Mouse (Mus musculus) liver (tissue): ENCODE results near the gene Vwa1.
"Not testable (repeated sequence)": the region's sequence is repeated elsewhere in the genome, so short reads cannot be mapped to it uniquely, and the experiment has no call there.

Source experiments
- DNase-seq: peaks from one replicate; pipeline ENCODE4 v3.0.0-alpha.2; 2020; ENCODE audit warnings: mixed read lengths

Vwa1 gene

GRCm38 (mm10) chr4:155774280-155774754, at the start of gene Vwa1:
Vwa1 (minus strand) TSS chr4:155774698.
- peak; percentile 91 for DNase-seq

DNA sequence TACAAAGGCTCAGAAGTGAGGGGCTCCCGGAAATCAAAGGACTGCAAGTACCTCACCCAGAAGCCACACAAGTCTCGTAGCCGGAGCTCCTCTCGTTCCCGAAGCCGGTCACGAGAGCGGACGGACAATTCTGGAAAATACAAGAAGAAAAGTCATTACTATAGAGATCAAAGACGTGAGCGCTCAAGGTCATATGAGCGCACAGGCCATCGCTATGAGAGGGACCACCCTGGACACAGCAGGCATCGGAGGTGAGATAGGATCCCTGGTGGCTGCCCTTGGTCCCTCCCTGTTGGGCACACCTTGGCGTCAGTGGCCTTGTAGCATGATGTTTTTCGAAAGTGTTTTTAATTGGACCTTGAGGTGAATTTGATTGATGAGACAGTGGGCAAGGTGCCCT, 48.9 kb upstream of the Vwa1 start:
- no peak for DNase-seq

DNA sequence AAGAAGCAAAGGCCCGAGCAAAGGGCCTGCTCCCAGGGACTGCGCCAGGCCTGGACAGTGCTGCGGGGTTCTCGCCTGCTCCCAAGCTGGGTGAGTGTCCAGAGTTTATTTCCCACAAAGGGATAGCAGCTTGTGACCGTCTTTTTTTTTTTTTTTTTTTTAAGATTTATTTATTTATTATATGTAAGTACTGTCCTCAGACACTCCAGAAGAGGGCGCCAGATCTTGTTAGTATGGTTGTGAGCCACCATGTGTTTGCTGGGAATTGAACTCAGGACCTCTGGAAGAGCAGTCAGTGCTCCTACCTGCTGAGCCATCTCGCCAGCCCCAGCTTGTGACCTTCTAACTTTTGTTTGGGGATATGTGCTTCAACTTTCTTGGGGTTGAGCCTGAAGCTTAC, 46.5 kb upstream of the Vwa1 start:
- DNase-seq, result peak; percentile 25

DNA sequence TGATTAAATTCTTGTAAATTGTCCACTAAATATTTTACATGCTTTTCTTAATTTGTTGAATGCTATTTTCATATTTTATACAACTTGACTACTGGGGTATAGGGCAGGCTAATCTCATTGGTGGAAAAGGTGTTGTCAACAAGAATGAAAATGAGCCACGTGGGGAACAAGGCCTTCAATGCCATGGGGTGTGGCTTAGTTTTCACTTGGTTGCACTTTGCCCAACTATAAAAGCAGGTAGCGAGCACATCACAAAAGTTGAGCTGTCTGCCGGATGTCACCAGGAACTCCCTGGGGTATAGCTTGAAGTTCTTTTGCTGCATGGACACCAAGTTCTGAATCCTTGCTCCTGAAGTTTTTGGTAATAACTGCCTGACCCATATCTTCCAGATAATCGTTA, 43.0 kb upstream of the Vwa1 start:
- DNase-seq, result no peak

DNA sequence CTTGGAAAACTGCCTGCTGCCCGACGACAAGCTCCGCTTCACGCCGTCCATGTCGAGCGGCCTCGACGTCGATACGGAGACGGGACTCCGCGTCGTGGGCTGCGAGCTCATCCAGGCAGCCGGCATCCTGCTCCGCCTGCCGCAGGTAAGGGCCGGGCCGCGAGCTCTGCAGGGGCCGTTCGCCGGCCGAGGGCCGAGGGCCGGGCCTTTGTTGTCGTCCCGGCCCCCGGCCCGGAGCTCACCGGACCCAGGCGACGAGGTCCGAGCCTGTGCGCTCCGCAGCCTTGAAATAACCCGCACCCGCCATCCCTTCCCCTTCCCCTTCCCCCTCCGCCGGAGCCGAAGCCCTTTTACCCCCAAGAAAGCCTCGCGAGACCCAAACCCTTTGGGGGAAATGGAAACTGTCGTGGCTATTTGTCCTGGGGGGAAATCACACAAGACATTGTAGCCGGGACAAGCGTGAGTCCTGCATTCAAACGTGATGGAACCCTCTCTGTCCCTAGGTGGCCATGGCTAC, 38.2 kb upstream of the Vwa1 start:
- DNase-seq, result peak; percentile 28

- peak; percentile 99 for DNase-seq
Measured at GRCm38 (mm10) chr4:155811929-155812664, 37.6 kb upstream of the Vwa1 start, which contains the start of gene Ccnl2. Ccnl2 (plus strand) TSS chr4:155812489.

- no peak for DNase-seq
Measured at GRCm38 (mm10) chr4:155807841-155808240, 33.3 kb upstream of the Vwa1 start.

GRCm38 (mm10) chr4:155803340-155804041, 29.0 kb upstream of the Vwa1 start:
- DNase-seq, result peak; percentile 95

GRCm38 (mm10) chr4:155802741-155803339, 28.3 kb upstream of the Vwa1 start, which contains the start of gene Mrpl20:
Mrpl20 (plus strand) TSS chr4:155802878.
- peak; percentile 48 for DNase-seq

GRCm38 (mm10) chr4:155802075-155802474, 27.6 kb upstream of the Vwa1 start:
- no peak for DNase-seq

DNA sequence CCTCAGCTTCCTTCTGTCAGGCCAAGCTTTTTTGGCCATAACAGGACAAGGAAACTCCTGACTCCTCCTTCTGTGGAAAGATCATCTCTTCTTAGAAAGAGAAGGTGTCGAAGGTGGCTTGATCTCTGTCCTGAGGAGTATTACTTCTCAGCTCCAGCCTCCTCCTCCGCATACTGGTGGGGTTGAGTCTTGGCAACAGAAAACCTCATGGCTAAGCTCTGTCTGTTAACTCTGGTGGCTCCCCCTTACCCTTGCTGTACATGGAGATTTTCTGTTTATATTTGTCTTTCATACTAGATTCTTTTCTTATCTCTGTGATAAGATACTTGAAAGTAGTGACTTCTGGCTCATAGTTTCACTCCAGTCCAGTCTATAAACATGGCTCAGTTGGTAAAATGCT, 19.2 kb upstream of the Vwa1 start:
- DNase-seq, result no peak

DNA sequence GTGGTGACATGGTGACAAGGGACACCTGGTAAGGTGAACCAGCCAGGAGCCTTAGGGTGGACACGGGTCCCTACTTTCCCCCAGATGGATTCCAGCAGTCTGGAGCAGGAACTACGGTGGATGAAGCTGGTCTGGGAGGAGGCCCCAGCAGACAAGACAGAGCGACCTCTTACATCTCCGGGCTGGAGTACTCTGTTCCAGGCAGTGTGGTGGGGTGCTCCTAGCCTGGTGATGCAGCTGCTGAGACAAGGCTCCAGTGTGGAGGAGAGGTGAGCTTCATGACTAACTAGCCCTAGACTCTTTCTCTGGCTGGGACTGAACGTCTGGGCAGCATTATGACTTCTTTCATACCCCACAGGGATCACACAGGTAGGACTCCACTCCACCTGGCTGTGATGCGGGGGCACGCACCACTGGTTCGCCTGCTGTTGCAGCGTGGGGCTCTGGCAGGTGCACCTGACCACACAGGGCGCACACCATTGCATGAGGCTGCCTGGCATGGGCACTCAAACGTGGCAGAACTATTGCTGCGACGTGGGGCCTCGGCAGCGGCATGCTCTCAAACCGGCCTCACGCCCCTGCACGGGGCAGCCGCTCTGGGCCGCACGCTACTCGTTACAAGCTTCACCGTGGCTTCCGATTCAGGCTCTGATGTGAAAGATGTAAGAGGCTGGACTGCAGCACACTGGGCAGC, 16.9 kb upstream of the Vwa1 start:
- no peak for DNase-seq

DNA sequence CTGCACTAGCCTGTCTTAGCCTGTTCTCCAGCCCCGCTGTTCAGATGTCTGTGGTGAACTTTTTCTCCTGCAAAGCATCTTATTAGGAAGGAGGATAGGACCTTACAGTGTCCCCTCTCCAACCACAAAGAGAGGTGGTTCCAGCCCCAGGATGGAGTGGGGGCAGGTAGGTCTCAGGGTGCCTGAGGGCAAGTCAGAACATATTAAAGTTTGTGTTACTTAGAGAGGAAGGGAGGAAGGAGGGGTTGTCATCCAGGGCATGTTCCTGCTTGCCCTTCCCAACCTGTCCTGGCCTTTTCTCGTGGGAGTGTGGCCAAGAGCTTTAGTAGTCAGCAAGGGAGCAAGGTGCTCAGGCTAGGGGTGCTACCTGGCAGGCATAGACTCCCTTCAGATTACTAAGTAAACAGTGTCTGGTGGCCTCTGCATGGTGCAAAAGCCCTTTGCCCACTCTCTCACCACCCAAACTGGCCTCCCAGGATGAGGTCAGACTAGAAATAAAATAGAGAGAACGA, 16.2 kb upstream of the Vwa1 start:
- DNase-seq, result no peak

- DNase-seq, result no peak
Measured at GRCm38 (mm10) chr4:155790021-155790489, 15.6 kb upstream of the Vwa1 start, which contains the start of gene Ankrd65. Ankrd65 (plus strand) TSS chr4:155790439.

DNA sequence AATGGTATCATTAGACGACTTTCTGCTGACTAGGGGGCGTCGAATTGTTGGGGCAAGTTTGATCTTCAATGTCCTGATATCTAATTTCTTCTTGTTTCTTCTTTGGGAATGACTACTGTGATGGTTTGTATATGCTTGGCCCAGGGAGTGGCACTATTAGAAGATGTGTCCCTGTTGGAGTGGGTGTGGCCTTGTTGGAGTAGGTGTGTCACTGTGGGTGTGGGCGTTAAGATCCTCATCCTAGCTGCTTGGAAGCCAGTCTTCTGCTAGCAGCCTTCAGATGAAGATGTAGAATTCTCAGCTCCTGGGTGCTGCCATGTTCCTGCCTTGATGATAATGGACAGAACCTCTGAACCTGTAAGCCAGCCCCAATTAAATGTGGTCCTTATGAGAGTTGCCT, 14.3 kb upstream of the Vwa1 start:
- DNase-seq, result not testable (repeated sequence)

DNA sequence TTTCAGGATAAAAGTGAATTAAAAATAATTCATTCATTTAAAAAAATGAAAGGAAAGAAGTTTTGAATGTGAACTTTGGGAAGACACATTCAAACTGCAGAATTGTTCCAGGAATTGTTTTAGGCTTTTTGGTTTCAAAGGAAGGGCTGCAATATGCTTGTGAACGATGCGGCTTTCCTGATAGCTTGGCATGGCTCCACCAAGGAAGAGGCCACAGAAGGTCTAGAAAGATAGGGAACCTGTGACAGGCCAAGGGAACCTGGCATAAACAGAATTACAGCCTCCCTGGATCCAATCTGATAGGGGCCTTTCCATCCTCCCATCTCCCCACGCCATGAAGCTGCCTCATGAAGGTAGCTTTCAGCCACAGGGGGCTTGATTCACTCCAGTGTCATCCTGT, 13.8 kb upstream of the Vwa1 start:
- DNase-seq, result no peak

- no peak for DNase-seq
Measured at GRCm38 (mm10) chr4:155785819-155786218, 11.3 kb upstream of the Vwa1 start, which contains the start of gene Tmem88b. Tmem88b (minus strand) TSS chr4:155785874.

DNA sequence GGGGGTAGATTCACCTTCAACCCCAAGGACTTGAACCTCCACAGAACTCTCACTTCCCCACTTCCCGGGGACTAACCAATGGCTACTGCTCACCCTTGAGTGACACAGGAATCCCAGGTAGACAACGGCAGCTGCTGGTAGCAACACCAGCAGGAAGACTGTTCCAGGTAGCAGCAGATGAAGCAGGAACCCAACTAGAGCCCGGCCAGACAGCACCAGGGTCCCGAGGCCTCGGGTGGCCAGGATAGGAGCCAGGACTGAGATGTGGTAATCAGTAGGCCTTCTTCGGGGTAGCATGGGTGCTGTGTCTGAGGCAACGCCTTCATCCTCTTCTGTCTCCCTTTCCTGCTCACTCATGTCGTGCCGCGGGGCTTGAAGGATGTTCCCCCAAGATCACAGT, 10.7 kb upstream of the Vwa1 start:
- DNase-seq, result no peak

DNA sequence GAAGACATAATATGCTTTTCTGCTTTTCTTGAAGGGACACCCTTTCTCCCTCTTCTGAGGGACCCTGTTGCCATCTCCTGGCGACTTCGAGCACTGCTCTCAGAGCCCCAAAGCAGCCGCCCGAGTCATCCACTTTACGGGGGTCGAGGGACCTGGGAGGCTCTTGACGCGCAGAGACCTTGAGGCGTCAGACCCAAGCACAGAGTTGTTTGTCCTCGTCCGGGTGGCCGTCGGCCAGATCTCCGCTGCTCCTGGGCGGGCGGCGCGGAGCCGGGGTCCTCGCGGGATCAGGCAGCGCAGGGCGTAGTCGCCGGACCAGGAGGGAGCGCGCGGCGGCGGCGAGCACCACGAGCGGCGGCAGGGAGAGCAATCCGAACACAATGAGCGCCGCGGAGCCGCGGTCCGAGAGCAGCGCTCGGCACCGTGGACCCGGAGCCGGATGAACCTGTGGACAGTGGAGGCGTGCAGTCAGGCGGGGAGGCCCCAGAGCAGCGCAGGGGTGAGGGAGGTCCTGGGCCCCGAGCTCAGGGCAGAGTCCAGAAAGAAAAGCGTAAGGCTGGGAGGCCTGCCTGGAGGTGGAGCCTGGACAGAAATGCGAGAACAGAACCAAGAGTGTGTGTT, 9.7 kb upstream of the Vwa1 start:
- peak; percentile 66 for DNase-seq

DNA sequence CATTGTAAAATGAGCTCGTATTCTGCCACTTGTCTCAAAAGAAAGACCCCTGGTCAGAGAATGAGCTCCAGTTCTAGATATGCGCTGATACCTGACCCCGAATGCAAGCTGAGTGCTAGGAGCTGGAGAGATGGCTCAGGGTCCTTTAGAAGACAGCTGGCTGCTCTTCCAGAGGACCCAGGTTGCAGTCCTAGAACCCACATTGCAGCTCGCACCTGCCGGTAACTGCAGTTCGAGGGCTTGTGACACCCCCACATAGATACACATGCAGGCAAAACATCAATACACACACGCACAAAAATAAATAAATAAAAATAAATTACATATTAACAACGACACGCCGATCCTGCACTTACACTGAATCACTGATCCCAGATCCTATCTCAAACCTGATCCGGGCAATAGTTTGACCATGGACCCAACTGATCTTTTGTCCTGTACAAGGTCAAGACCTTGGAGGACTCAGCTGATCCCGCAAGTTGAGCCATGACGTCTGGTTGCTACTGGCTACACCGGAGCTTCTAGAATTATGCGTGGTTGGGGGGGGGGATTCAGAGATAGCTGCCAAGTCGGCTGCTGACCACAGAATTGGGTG, 9.1 kb upstream of the Vwa1 start:
- DNase-seq, result no peak

- DNase-seq, result no peak
Measured at GRCm38 (mm10) chr4:155780895-155781294, 6.4 kb upstream of the Vwa1 start.
